Mouse (Mus musculus): ENCODE measurements at regions not wholly inside any gene's neighbourhood (a gene's known extent, or its start where the extent isn't known, plus 50 kb on each side); places are given as distances from the start of the nearest gene placed in this dataset.

DNA sequence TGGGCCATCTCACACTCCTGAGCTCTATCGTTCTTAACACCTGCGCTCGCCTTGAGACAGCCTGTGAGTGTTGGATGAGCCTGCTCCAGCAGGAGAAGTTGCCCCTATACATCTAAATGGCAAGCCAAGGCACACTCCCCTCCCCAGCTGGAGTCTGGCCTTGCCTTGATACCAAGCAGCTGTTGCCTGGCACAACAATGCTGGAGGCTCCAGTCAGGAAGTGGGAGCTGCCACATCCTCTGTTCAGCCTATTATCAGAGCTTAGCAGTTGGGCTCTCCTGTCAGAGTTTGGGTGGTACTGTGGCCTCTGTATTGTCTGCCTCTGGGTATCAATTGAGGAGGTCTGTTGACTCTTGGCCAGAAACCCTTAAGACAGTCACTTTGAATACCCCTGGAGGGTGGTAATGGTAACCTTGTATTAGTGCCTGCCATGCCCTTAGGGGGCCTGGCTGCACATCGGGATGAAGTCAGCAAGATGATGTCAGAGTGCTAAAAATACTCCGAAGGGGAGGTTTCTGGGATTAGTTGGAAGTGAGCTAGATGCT, 227.4 kb upstream of the Jarid2 start:
- Histone ChIP-seq H3K36me3 (no peaks in the 10 kb centered on the region), H3K9ac (no peak overlapping the region), H3K4me1 (peaks cover 12% of the 10 kb centered on the region), H3K4me2 (replicated peaks) (no peak overlapping the region), H3K27me3 (no peaks in the 10 kb centered on the region), H3K4me3 (replicated peaks) (no peak overlapping the region), H3K9me3 (replicated peaks) (no peaks in the 10 kb centered on the region), H3K27ac (replicated peaks) (0 out of 2 replicates have a peak overlapping the region, but pooled peaks have one; percentile 18)
- ATAC-seq (ENCODE audit: insufficient number of reproducible peaks, low FRiP score, low TSS enrichment, low read depth): peak; percentile 73
- 53% methylated on average over 5 of the region's 5 CpGs for WGBS

DNA sequence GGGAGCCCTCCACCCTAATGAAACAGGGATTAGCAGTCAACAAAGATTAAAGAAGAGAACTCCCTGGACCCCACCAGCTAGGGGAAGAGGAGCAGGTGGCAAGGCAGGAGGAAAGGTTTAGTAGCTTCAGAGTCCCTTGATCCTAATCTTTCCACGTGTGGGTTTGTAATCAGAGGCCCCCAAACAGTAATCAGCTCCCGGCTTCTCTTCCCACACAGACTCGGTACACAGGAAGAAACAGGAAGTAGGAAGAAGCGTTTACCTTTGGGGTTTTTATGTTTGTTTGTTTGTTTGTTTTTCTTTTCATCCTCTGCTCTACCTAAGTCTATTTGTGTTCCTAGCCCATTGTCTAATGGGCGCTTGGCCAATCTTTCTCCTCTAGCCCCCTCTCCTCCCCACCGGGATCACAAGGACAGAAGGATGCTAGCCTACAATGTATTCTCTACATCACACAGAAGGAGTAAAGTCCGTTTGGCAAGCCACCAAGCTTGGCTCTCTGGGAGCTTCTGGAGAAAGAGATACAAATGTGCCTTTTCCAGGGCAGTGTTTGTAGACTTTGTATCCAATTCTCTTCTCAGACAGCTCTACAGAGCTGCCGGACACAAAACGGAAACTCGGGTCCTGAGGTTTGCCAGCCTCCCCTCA, 226.5 kb upstream of the Jarid2 start:
- H3K27ac ChIP-seq (replicated peaks): no peak overlapping the region
- peaks cover 14% of the 10 kb centered on the region for H3K4me1 ChIP-seq
- no peaks in the 10 kb centered on the region for H3K36me3 ChIP-seq
- H3K9me3 ChIP-seq (replicated peaks): no peaks in the 10 kb centered on the region
- H3K27me3 ChIP-seq: no peaks in the 10 kb centered on the region
- no peak overlapping the region for H3K4me3 ChIP-seq (replicated peaks)
- H3K9ac ChIP-seq: no peak overlapping the region
- H3K4me2 ChIP-seq (replicated peaks): no peak overlapping the region
- no peak for ATAC-seq (ENCODE audit: insufficient number of reproducible peaks, low FRiP score, low TSS enrichment, low read depth)
- 61% methylated on average over 10 of the region's 10 CpGs for WGBS

DNA sequence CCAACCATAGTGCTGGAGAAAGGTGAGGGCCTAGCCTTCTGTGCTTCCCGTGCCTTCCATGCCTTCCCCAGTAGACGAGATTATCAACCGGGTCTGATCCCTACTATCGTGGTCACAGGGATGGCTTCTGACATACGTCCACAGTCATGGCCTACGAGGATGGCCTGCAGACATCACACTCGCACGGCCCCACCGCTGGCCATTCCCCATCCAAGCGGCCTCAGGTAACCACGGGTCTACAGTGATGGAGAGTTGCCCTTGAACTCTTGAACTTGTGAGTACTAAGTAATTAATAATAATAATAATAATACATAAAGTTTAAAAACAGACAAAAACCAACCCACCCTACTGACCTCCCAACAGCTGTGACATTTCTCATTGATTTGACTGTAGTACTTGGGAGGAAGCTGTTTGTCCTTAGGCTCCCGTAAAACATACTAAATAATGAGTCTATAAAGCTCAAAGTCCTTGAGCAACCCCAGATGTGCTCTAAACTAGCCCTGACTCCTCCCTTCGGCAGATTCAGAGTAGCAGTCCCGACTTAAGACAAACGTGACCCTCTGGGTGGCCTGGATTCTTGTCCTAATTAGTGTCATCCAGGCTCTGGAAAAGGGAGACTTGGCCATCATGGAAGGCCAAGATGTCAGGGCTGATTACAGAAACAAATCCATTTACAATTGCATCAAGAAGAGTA, 225.9 kb upstream of the Jarid2 start:
- 71% methylated on average over 15 of the region's 15 CpGs for WGBS
- no peak for ATAC-seq (ENCODE audit: insufficient number of reproducible peaks, low FRiP score, low TSS enrichment, low read depth)
- H3K4me1 ChIP-seq: peaks cover 14% of the 10 kb centered on the region

DNA sequence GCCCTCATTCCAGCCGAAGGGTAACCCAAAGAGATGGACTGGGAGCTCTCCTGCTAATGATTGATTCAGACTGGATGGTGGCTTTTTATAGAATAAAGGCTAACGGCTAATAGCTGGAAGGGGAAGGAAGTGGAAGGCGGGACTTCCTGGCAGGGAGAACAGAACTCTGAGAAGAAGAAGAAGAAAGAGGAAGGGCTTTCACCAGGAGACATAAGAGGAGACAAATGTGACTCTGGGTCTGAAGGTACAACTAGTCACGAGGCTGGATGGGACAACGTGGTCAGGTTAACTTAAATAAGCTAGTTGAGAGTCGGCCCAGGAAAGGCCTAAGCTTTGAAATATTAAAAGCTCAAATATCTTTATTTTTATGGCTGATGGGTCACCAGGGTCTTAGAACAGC, 224.8 kb upstream of the Jarid2 start:
- no peak overlapping the region for H3K27ac ChIP-seq (replicated peaks)
- 85% methylated on average over 6 of the region's 6 CpGs for WGBS
- H3K4me2 ChIP-seq (replicated peaks): no peak overlapping the region
- H3K9me3 ChIP-seq (replicated peaks): no peaks in the 10 kb centered on the region
- H3K4me3 ChIP-seq (replicated peaks): no peak overlapping the region
- H3K4me1 ChIP-seq: peaks cover 14% of the 10 kb centered on the region
- no peaks in the 10 kb centered on the region for H3K27me3 ChIP-seq
- no peak for ATAC-seq (ENCODE audit: insufficient number of reproducible peaks, low FRiP score, low TSS enrichment, low read depth)
- no peaks in the 10 kb centered on the region for H3K36me3 ChIP-seq
- H3K9ac ChIP-seq: no peak overlapping the region

More for the DNA sequence above, 225.9 kb upstream of the Jarid2 start:
- no peaks in the 10 kb centered on the region for H3K27me3 ChIP-seq
- H3K4me2 ChIP-seq (replicated peaks): no peak overlapping the region
- H3K9me3 ChIP-seq (replicated peaks): no peaks in the 10 kb centered on the region
- H3K36me3 ChIP-seq: no peaks in the 10 kb centered on the region
- H3K9ac ChIP-seq: no peak overlapping the region
- H3K27ac ChIP-seq (replicated peaks): no peak overlapping the region
- H3K4me3 ChIP-seq (replicated peaks): no peak overlapping the region

DNA sequence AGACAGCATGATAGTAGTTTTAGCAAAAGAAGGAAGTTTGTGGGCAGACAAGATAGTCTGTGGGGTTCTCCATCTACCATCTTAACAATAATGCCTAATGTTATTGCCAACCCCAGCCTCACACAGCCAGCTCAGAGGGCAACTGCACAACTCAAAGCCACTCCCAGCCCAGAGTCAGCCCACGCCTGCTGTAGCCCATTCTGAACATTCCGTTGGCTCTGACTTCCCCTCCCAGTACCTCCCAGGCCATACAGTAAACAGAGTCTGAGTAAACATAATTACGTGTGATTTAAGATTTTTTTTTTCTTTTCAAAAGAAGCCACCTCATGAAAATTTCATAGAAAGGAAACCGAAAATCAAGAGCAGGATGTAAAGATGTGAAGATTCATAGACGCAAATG, 222.3 kb upstream of the Jarid2 start:
- WGBS: 40% methylated on average over 5 of the region's 5 CpGs

DNA sequence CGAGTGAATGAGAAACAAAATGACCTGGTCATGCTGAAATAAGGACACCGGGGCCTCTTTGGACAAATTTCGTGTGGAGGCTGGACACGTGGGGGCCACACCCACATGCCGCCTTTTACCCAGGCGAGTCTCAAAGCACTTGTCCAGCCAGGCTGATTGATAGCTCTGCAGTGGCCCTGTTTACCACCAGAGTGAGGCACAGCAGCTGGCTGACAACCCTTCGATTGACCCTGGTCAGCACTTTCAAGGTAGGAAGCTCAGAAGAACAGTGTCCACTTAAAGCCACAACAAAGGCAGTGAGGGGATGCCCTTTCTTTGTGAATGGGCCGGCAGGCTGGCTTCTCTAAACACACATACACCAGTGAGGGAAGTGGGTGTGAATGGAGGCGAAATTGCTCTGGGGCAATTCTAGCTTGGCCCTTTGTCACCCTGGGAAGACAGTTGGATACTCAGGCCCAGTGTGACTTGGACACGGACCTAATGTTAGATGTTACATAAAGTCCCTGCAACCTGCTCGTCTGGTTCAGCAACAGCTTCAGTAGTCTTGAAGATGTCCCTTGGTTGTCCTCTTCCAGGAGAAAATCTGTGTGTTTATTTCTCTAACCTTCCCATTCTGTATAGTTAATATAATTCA, 219.6 kb upstream of the Jarid2 start:
- Histone ChIP-seq H3K9ac (no peak overlapping the region), H3K4me1 (peaks cover 22% of the 10 kb centered on the region), H3K9me3 (replicated peaks) (no peaks in the 10 kb centered on the region), H3K36me3 (no peaks in the 10 kb centered on the region), H3K4me2 (replicated peaks) (no peak overlapping the region), H3K27ac (replicated peaks) (no peak overlapping the region), H3K27me3 (no peaks in the 10 kb centered on the region), H3K4me3 (replicated peaks) (no peak overlapping the region)
- no peak for ATAC-seq (ENCODE audit: insufficient number of reproducible peaks, low FRiP score, low TSS enrichment, low read depth)
- 52% methylated on average over 11 of the region's 11 CpGs for WGBS

More for the DNA sequence above, 222.3 kb upstream of the Jarid2 start:
- no peak for ATAC-seq (ENCODE audit: insufficient number of reproducible peaks, low FRiP score, low TSS enrichment, low read depth)
- Histone ChIP-seq H3K4me1 (peaks cover 12% of the 10 kb centered on the region; the same call in 1 of the 2 replicates), H3K9ac (no peak overlapping the region), H3K27me3 (no peaks in the 10 kb centered on the region), H3K4me2 (replicated peaks) (no peak overlapping the region), H3K27ac (replicated peaks) (no peak overlapping the region), H3K4me3 (replicated peaks) (no peak overlapping the region), H3K9me3 (replicated peaks) (no peaks in the 10 kb centered on the region), H3K36me3 (no peaks in the 10 kb centered on the region)

DNA sequence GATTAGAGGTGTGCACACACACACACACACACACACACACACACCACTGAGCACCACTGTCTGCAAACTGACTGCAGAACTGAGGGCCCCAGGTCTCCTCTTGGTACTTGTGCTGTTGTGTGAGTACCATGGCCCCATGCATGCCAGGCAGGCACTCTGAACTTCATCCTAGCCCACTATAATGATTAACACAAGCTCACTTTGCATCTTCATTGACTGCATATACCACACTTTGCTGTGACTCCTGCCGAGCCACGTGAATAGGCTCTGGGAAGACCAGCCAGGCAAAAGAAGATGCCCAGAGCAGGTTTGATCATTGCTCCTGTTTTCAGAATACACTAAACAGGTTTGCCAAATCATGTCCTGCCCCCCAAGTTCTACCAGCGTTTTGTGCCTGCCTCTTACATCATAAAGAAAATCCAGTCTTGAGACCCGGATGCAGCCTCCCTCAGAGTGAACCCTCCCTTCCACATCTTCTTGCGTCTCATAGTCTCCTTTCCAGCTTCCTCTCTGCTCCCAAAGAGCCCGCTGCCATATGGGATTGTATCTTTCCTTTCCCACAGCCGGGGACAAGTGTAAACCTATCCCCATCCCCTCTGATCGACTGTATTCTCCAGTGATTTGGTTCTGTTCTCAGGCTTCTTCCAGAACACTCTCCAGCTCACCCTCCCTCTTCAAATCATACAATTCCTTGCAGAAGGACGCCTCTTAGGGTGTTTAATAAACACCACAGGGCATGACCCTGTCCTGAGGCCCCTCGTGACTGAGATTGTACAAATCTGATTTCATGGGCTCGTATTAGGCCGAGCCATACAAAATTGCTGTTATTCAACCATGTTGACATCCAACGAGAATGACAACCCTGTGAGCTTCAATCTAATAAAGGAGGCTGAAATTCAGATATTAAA, 215.6 kb upstream of the Jarid2 start:
- Histone ChIP-seq H3K4me2 (replicated peaks) (peak overlapping the region; percentile 17), H3K9ac (no peak overlapping the region), H3K9me3 (replicated peaks) (no peaks in the 10 kb centered on the region), H3K36me3 (no peaks in the 10 kb centered on the region), H3K27me3 (no peaks in the 10 kb centered on the region), H3K4me3 (replicated peaks) (no peak overlapping the region), H3K4me1 (peaks cover 30% of the 10 kb centered on the region), H3K27ac (replicated peaks) (peak overlapping the region; percentile 29)
- WGBS: 17% methylated on average over 13 of the region's 13 CpGs
- ATAC-seq (ENCODE audit: insufficient number of reproducible peaks, low FRiP score, low TSS enrichment, low read depth): peak; percentile 24; the same call in 1 of the 2 replicates

DNA sequence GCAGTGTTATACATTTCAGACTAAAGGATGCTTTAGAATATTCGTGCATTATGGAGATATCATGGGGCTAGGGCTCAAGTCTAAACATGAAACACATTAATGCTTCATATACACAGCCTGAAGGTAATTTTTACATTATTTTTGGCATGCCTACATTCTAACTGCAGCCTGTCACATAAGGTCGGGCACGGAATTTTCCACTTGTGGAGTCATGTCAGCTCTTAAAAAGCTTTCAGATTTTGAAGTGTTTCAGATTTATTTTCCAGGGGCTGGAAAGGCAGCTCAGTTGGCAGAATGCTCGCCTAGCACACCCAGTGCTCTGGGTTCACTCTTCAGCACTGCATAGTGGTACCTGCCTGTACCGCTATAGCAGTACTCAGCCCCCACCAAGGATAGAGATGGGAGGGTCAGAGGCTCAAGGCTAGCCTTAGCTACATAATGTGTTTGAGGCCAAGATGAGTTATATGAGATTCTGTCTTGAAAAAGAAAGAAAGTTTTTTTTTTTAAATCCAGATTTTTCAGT, 214.6 kb upstream of the Jarid2 start:
- H3K9ac ChIP-seq: no peak overlapping the region
- ATAC-seq (ENCODE audit: insufficient number of reproducible peaks, low FRiP score, low TSS enrichment, low read depth): no peak
- no peaks in the 10 kb centered on the region for H3K36me3 ChIP-seq
- peaks cover 30% of the 10 kb centered on the region for H3K4me1 ChIP-seq
- 17% methylated on average over 5 of the region's 5 CpGs for WGBS
- no peak overlapping the region for H3K4me2 ChIP-seq (replicated peaks)
- H3K4me3 ChIP-seq (replicated peaks): no peak overlapping the region
- no peaks in the 10 kb centered on the region for H3K27me3 ChIP-seq
- H3K9me3 ChIP-seq (replicated peaks): no peaks in the 10 kb centered on the region
- H3K27ac ChIP-seq (replicated peaks): peak overlapping the region; percentile 66; the same call in 1 of the 2 replicates

DNA sequence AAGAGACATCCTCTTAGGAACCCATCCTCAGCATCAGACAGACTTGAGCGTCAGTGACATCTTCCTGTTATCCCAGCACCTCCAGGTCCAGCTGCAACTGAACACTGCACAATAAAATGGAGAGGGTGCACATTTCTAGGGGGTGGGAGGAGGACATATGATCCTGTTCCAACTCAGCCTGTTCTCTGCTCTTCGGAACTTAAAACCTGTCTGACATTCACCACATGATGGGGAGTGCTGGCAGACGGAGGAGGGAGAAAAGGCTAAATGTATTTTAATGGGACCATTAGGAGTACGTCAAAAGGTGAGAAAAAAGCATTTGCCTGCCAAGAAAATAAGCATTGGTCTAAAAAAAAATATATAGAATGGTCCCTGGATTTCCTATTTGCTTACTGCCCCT, 212.4 kb upstream of the Jarid2 start:
- H3K27me3 ChIP-seq: no peaks in the 10 kb centered on the region
- WGBS: 50% methylated on average over 4 of the region's 4 CpGs
- H3K27ac ChIP-seq (replicated peaks): no peak overlapping the region
- H3K9me3 ChIP-seq (replicated peaks): no peaks in the 10 kb centered on the region
- H3K36me3 ChIP-seq: no peaks in the 10 kb centered on the region
- ATAC-seq (ENCODE audit: insufficient number of reproducible peaks, low FRiP score, low TSS enrichment, low read depth): no peak
- H3K9ac ChIP-seq: no peak overlapping the region
- H3K4me2 ChIP-seq (replicated peaks): no peak overlapping the region
- no peak overlapping the region for H3K4me3 ChIP-seq (replicated peaks)
- peaks cover 27% of the 10 kb centered on the region for H3K4me1 ChIP-seq

DNA sequence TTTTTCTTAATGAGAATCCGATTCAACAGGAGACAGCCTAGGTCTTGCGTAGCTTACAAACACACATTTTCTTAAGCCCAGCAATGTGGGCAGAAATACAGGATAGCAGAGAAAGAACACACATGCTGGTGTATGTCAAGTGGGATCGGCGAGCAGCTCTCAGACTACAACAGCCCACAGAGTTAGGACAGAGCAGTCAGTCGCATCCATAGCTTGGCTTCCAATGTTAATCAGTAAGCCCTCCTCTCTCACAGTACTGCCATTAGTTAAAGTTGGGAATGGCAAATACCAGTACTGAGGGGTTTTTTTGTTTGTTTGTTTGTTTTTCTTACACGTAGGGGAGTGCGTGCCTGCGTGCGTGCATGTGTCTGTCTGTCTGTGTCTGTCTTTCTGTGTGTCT, 212.0 kb upstream of the Jarid2 start:
- 87% methylated on average over 9 of the region's 9 CpGs for WGBS
- Histone ChIP-seq H3K36me3 (no peaks in the 10 kb centered on the region), H3K4me3 (replicated peaks) (no peak overlapping the region), H3K4me2 (replicated peaks) (no peak overlapping the region), H3K27me3 (no peaks in the 10 kb centered on the region), H3K27ac (replicated peaks) (no peak overlapping the region), H3K4me1 (peaks cover 27% of the 10 kb centered on the region), H3K9me3 (replicated peaks) (no peaks in the 10 kb centered on the region), H3K9ac (no peak overlapping the region)
- no peak for ATAC-seq (ENCODE audit: insufficient number of reproducible peaks, low FRiP score, low TSS enrichment, low read depth)

Data from embryonic facial prominence, embryonic 15.5 days (tissue).